ENCODE assay signal across 1 mouse cellular context in the genomic region with DNA sequence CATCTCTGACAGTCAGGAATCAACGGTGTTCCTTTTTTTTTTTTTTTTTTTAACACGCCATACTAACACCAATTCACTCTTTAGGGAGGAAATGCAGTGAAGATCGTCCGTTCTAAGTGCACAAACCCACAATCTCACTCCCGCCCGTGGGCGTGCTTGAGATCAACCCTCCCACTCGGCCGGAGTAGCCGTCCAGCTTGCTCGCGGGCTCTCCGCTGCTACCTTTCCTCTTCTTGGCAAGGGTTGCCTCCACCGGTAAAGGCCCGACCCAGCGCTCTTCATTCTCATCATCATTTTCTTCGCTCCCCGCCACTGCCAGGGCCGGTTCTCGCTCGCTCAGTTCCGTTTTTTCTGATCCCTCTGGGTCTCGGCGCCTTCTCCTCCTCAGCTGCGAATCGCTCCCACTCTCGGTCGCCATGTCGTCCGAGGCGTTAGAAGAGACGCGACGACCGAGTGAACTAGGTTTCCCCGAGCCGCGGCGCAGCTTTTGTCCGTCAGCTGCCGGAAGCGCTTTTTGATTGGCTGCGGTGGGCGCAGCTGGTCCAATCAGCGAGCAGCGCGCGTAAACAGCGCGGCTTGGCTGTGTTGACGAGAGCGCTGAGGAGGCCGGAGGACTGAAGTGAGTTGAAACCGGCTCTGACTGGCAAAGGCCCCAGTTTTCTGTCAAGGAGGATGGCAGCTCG.
TF ChIP-seq lines count a peak whose summit lies in the region.

A gene (plus strand): TSS at position 228 of the 683 bp plus-strand sequence.
A gene (minus strand): TSS at position 460 of the 683 bp plus-strand sequence.

TF ChIP-seq in CH12.LX, 34 proteins besides CTCF, POLR2A, EP300 and RAD21 (continued from another document):
- TF ChIP-seq MXI1 (IDR thresholded peaks at IDR 0.05; ENCODE audit: low read depth, low read length), result peak; percentile 92
- no peak for TF ChIP-seq ZC3H11A (IDR thresholded peaks at IDR 0.05; ENCODE audit: low read depth, low read length)
- no peak for TF ChIP-seq USF2 (conservative IDR thresholded peaks at IDR 0.05; ENCODE audit: low read depth, low read length)
- TF ChIP-seq NELFE (IDR thresholded peaks at IDR 0.05; ENCODE audit: low read depth, low read length), result peak; percentile 87
- TF ChIP-seq PAX5 (IDR thresholded peaks at IDR 0.05; ENCODE audit: low read length), result no peak
- no peak for TF ChIP-seq POLR2AphosphoS2 (IDR thresholded peaks at IDR 0.05; ENCODE audit: low read depth, low read length)
- peak; percentile 99 for TF ChIP-seq SIN3A (IDR thresholded peaks at IDR 0.05; ENCODE audit: low read length)
- TF ChIP-seq E2F4 (IDR thresholded peaks at IDR 0.05; ENCODE audit: insufficient replicate concordance, low read depth, low read length), result peak; percentile 98
- no peak for TF ChIP-seq BHLHE40 (IDR thresholded peaks at IDR 0.05; ENCODE audit: low read depth, low read length)
- TF ChIP-seq ZMIZ1 (IDR thresholded peaks at IDR 0.05; ENCODE audit: low read depth, low read length), result peak; percentile 82
- TF ChIP-seq MAX (IDR thresholded peaks at IDR 0.05; ENCODE audit: low read length), result no peak; the same call in none of the 2 replicates
- TF ChIP-seq SMC3 (IDR thresholded peaks at IDR 0.05; ENCODE audit: low read depth, low read length), result no peak
- TF ChIP-seq ZNF384 (IDR thresholded peaks at IDR 0.05; ENCODE audit: low read depth, low read length), result peak; percentile 34
- 0 out of 2 replicates have a peak, but pooled peaks have one; percentile 22 for TF ChIP-seq MYC (IDR thresholded peaks at IDR 0.05; ENCODE audit: low read depth, low read length)
- peak; percentile 88 for TF ChIP-seq HCFC1 (IDR thresholded peaks at IDR 0.05; ENCODE audit: low read depth, low read length)
- TF ChIP-seq ELF1 (IDR thresholded peaks at IDR 0.05; ENCODE audit: low read depth, low read length), result peak; percentile 93
- TF ChIP-seq CHD2 (IDR thresholded peaks at IDR 0.05; ENCODE audit: low read length), result peak; percentile 85
- 0 out of 2 replicates have a peak, but pooled peaks have one; percentile 8 for TF ChIP-seq CHD1 (IDR thresholded peaks at IDR 0.05; ENCODE audit: low read depth, low read length)
- no peak for TF ChIP-seq MAFK (IDR thresholded peaks at IDR 0.05; ENCODE audit: insufficient replicate concordance, low read length)
TF ChIP-seq in CH12.LX: peak in this region for 16.
